Mouse (Mus musculus): ENCODE measurements around the gene Fbxw4. TPM values are rescaled to one million over a fixed set of nuclear protein-coding genes. Genes with fewer than 3 reads are reported as not detected.

Fbxw4 gene
- total RNA-seq, 2 experiments from 2014 or later = 31.9 to 32.1 TPM

- no peak for DNase-seq (ENCODE audit: low spot score in 2 of 2)
Observed at GRCm38 (mm10) chr19:45542061-45542460, 118.1 kb downstream of the Fbxw4 start.

DNA sequence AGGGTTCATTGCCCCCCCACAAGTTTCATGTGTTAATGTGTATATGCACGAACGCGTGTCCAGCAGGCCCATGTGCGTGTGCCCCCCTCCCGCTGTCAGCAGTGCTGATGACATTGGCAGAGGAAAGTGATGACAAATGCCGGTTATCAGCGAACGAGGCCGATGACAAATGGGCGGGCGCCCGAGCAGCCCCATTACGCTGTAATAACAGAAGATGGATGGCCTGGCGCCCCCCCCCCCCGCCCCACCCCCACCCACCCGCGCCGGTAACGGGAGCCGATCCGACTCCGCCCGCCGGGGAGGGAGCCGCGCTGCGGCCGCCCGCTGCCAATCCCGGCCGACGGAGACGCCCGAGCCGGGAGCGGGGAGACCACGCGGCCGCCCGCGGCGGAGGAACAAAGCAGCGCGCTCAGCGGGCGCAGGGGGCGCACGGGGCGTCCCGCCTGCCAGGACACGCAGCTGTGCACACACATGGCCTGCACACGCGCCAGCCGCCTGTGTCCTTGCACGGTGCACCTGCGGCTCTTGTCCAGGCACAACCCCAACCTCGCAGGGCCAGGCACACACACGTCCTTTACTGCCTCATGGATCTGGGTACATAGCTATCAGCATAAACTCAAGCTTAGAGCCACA lies 118.6 kb downstream of the Fbxw4 start:
- DNase-seq (ENCODE audit: low spot score in 2 of 2) = peak; percentile 53 to 68

DNA sequence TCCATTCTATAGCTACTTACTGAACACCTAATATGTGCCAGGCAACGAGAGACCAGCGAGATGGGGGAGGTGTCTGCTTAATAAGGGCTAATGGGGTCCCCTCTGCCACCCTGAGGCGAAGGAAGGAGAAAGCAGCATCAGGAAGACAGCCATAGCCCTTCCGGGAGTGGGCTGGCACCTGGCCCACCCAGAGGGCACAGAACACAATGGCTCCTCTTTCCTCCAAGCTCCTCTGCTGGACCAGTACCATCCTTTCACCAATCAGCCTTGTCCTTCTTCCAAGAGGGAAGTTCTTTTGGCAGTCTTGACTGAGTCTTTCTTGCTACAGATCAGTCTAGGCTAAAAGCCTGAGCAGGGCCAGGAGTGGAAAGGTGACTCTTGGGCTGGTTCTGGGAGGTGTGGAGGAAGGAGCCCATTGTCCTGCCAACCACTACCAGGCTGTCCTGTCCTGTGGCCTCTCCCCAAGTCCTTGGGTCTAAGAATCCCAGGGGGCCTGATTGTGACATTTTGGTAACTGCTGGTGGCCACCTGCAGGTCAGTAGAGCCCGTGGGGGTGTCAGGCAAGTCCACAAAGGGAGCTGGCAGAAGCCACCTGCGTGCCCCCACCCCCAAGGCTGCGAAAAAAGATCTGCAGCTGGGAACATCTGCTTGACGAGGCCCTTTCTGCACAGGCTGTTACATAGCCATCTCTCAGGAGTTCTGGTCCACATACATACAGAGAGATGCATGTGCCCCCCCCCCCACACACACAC lies 119.3 kb downstream of the Fbxw4 start:
- peak; percentile 36 to 53 for DNase-seq (ENCODE audit: low spot score in 2 of 2)

DNA sequence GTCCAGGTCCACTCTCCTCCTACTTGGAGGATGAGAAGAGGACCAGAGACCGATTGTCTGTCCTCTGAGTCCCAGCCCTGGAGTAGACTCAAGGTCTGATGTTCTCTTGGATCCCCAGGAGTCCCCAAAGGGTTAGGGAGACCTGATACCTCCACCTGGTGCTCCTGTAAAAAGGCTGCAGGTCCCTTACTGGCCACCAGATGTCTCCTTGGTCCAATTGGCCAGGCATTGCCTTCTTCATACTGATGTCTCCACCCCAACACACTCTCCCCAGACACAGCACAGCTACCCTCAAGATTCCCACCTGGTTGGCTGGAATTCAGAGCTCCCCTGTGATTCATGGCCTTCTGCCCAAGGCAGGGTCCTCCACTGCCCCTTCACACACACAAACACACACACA lies 122.6 kb downstream of the Fbxw4 start:
- DNase-seq (ENCODE audit: low spot score in 2 of 2) = no peak

DNA sequence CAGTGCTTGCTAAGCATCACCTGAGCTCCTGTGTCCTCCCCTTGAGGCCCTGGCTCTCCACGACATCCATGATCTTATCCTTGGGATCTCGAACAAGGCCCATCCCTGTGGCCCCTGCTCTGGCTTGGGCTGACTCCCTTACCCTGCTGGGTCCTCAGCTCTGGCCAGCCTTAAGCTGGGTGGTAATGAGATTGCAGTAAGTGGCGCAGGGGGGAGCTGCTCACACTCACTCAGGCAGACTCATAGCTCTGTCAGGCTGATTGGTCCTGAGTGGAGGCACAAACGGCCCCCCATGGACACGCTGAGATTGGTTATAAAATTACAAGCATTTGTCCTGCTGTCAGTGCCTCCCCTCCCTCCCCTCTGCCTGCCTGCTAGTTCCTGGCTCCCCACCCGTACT lies 124.2 kb downstream of the Fbxw4 start:
- no peak for DNase-seq (ENCODE audit: low spot score in 2 of 2)

DNA sequence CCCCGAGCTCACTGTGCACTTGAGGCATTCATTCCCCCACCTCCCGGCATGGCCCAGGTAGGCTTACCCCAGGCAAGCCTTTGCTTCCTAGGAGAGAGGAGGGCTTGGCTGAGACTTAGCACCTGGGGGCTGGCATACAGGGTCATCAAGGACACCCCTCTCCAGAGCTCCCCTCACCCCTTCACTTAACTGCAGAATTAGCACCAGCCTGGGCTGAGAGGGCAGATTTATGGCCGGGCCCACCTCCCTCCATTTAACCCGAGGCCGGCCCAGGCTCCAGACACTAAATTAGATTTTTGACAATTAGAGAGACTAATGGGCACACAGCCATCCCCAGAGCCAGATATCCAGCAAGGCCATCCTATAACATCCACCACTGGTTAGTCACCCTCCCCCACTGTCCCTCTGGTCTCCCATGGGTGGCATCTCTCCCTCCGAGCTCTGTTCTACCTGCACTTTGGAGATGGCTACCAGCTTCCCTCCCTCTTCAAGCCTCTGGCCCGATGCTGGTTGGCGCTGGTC lies 124.8 kb downstream of the Fbxw4 start:
- no peak for DNase-seq (ENCODE audit: low spot score in 2 of 2)

DNA sequence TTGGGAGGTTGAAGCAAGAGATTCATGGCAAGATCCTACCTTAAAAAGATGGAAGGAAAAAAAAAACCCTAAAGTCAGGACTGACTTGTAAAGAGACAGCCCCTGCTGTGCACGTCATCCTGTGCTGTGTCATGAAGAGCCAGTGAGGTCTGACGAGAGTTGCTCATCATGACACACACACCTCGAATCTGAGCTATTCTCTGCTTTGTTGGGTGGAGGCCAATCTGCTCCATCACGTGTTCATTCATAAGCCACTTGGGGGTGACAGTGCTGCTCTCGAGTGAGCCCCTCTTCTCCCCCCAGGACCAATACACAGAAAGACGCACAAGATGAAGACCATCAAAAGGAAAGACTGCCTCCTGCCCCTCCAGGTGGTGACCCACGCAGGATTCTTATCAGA lies 126.5 kb downstream of the Fbxw4 start:
- DNase-seq (ENCODE audit: low spot score in 2 of 2) = no peak

DNA sequence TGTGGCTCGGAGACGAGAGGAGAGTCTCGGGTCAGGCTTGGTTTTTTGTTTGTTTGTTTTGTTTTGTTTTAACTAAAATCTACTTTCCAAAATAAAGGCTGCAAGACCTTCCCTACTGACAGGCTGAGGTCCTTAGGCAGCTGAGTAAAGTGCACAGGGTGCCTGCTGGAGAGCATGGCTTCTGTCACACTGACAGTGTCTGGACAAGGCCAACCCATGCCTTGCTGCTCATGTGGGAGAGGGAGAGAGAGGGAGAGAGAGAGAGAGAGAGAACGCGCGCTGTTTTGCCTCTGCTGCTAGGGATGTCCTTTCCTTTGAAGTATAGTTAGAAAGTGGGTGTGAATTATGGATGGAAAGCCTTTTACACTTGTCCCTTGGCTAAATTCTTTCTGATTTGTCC lies 128.6 kb downstream of the Fbxw4 start:
- DNase-seq (ENCODE audit: low spot score in 2 of 2) = no peak

DNA sequence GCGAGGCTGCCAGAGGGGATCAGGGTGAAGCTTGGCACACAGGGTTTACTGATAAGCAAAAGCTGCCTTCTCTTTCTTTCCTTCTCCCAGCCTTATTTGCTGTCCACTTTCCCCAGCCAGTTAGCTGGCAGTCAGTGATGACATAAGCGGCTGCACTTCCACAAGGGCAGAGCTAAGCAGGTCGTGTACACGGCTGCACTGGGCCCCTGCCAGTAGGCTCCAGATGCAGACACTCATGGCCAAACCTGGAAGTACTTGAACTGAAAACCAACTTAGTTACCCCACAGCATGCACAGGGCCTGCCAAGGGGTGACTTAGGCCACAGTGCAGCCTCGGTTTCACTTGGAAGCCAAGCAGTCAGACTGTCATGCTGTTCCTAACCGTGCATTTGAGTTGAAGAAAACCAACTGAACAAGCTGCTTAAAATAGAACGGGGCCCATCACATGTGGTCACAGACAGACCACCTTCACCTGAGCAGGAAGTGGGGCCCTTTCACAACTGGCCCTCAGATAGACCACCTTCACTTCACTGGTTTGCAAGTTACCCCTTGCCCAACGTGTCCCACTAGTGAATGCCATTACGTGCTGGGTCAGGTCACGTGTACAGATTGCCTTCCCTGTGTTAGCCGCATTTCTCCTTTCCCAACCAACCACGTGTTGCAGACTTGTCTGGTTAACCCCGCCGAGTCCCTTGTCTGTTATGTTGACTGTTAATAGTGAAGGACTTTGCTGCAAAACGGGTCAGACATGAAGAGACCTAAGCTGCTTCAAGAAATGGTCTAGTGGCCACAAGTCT lies 129.7 kb downstream of the Fbxw4 start:
- no peak for DNase-seq (ENCODE audit: low spot score in 2 of 2)

DNA sequence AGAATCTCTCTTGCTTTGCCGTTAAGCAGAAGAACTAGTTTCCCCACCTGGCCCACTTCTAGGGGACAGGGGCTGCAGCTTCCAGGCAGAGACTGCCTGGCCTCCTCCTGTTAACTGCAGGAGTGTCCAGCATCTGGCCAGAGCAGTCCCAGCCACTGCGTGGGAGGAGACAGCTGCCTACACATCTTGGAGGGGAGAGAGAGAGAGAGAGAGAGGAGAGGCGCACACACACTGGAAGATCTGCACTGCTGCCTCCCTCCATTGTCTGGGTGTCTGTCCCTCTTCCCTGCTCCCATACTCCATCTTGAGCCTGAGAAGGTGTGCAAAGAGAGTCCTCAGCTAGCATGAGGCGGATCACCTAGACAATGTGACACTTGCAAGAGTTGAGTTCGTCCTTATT lies 130.8 kb downstream of the Fbxw4 start:
- DNase-seq (ENCODE audit: low spot score in 2 of 2) = no peak

Other genes starting within 250 kb of the Fbxw4 start
- gene Poll, start 99.8 kb downstream of the Fbxw4 start, total RNA-seq (2021) = 1 to 10 TPM; 7.5 to 8.0 TPM
- 10 to 100 TPM; 55.2 to 55.4 TPM for gene Gm17018, start 99.7 kb downstream of the Fbxw4 start, total RNA-seq (2021)
- not detected for gene Fgf8, start 82.6 kb upstream of the Fbxw4 start, total RNA-seq (2021)
- 10 to 100 TPM; 11.9 to 12.9 TPM for gene Npm3, start 89.3 kb upstream of the Fbxw4 start, total RNA-seq (2021)
- gene Mgea5, start 123.5 kb upstream of the Fbxw4 start, total RNA-seq (2021) = 100 to 1,000 TPM; 133 to 136 TPM
- gene Kcnip2, start 155.7 kb upstream of the Fbxw4 start, total RNA-seq (2021) = 100 to 1,000 TPM; 193 to 195 TPM